Mouse (Mus musculus): ENCODE data around the gene Nxpe5.

DNA sequence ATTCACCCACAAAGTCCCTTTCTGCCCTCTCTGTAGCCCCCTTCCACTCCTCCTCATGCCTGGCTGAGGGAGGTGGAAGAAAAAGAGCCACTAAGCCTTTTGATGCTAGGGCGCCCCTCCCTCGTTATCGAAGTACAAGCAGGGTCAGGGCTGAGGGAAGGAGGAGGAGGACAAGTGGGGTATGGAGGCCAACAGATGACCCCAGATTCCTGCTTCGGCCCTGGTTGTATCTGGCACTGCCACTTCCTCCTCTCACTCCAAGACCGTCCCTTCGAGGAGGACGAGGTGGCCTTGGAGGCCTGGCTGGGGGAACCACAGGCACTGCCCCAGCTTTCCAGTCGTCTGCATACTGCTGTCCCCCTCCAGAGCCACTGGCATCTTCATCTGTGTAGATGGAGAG lies 48.5 kb downstream of the Nxpe5 start:
- TF ChIP-seq CTCF (conservative IDR thresholded peaks at IDR 0.05; ENCODE audit: insufficient read depth, insufficient read length, low read depth, low read length): no peak
- no peak for TF ChIP-seq POLR2A (IDR thresholded peaks at IDR 0.05; ENCODE audit: low read depth, low read length)

Data from kidney, adult 2 months (tissue).